Mouse (Mus musculus) E14TG2a.4 (cell line): Measurements from ENCODE around the gene Wdr95.

Experiments used
- H3K27me3 ChIP-seq: 2 replicates; pipeline ENCODE4 v1.6.1; 2014; ENCODE audit warnings: low read length, control low read depth; ENCODE audit not compliant: insufficient read depth
- H3K36me3 ChIP-seq: 2 replicates; pipeline ENCODE4 v1.6.1; 2014; ENCODE audit warnings: low read length, control low read depth; ENCODE audit not compliant: insufficient read depth
- H3K4me1 ChIP-seq: replicated peaks from 2 replicates; pipeline ENCODE4 v1.6.1; 2014; ENCODE audit warnings: low read depth, low read length, control low read depth
- H3K4me3 ChIP-seq: replicated peaks from 2 replicates; pipeline ENCODE4 v1.5.1; 2014; ENCODE audit warnings: mild to moderate bottlenecking, low read length
- H3K9me3 ChIP-seq: 2 replicates; pipeline ENCODE4 v1.6.1; 2014; ENCODE audit warnings: low read length, control low read depth
- CTCF ChIP-seq: conservative IDR thresholded peaks from 2 replicates; pipeline ENCODE4 v1.5.1; 2014; ENCODE audit warnings: low read length
- NANOG ChIP-seq: IDR thresholded peaks from 2 replicates; pipeline ENCODE4 v1.6.1; 2014; ENCODE audit warnings: borderline replicate concordance, low read length, mixed read lengths
- POU5F1 ChIP-seq: IDR thresholded peaks from 2 replicates; pipeline ENCODE4 v1.6.1; 2014; ENCODE audit warnings: low read length, borderline replicate concordance

The Wdr95 gene

DNA sequence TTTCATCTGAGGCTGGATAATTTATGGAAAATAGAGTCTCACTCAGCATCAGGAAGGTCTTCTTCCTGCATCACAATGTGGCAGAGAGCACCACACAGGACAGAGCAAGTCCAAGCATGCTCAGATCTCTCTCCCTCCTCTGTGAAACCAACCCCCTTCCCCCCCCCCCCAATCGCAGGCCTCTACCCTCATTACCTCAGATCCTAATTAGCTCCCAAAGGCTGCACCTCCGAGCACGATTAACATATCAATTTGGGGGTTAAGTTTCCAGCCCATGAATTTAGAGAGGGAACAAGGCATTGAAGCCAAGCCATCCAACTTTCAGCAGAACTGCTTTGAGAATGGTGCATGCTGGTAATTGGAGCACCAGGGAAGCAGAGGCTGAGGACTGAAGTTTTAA lies 15.8 kb upstream of the Wdr95 start:
- no peaks in the 10 kb centered on the region for H3K36me3 ChIP-seq
- no peaks in the 10 kb centered on the region; the same call in 1 of the 2 replicates for H3K27me3 ChIP-seq
- H3K4me3 ChIP-seq, result no peak overlapping the region
- TF ChIP-seq POU5F1 (no peak), CTCF (no peak), NANOG (no peak)
- H3K9me3 ChIP-seq, result no peaks in the 10 kb centered on the region
- H3K4me1 ChIP-seq, result peaks cover 49% of the 10 kb centered on the region

GRCm38 (mm10) chr5:149513438-149514086 lies 14.9 kb upstream of the Wdr95 start:
- Histone ChIP-seq H3K27me3 (no peaks in the 10 kb centered on the region; the same call in 1 of the 2 replicates), H3K36me3 (no peaks in the 10 kb centered on the region), H3K4me1 (peaks cover 46% of the 10 kb centered on the region), H3K4me3 (no peak overlapping the region), H3K9me3 (no peaks in the 10 kb centered on the region)
- TF ChIP-seq CTCF (no peak), POU5F1 (no peak), NANOG (no peak)

- TF ChIP-seq CTCF (no peak), POU5F1 (no peak), NANOG (no peak)
- Histone ChIP-seq H3K36me3 (no peaks in the 10 kb centered on the region), H3K4me1 (peaks cover 44% of the 10 kb centered on the region), H3K4me3 (no peak overlapping the region), H3K9me3 (no peaks in the 10 kb centered on the region), H3K27me3 (no peaks in the 10 kb centered on the region; the same call in 1 of the 2 replicates)
Measured at GRCm38 (mm10) chr5:149514087-149514671, 14.3 kb upstream of the Wdr95 start.

DNA sequence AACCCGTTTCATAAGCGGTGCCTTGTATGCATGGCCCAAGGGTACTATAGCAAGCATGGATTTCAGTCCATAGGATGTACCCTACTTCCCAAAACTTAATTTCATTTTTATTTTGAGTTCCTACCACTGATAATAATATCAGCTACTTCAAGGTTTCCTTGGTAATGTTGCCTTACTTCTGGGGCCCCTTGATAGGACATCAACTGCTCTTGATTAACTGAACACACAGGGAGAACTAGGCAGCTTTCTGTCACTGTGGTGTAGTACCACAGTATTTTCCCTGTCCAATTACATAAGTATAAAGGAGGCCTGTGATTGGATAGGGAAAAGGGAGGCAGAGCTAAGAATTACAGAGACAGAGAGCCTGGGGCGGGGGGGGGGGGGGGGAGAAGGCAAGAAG lies 13.6 kb upstream of the Wdr95 start:
- no peaks in the 10 kb centered on the region for H3K9me3 ChIP-seq
- no peak for TF ChIP-seq POU5F1
- no peak for TF ChIP-seq NANOG
- no peak for TF ChIP-seq CTCF
- H3K4me1 ChIP-seq, result peaks cover 41% of the 10 kb centered on the region
- H3K27me3 ChIP-seq, result no peaks in the 10 kb centered on the region; the same call in 1 of the 2 replicates
- H3K4me3 ChIP-seq, result no peak overlapping the region
- H3K36me3 ChIP-seq, result no peaks in the 10 kb centered on the region

GRCm38 (mm10) chr5:149517116-149517515 lies 11.4 kb upstream of the Wdr95 start:
- Histone ChIP-seq H3K27me3 (peaks cover 6% of the 10 kb centered on the region; the same call in 1 of the 2 replicates), H3K9me3 (no peaks in the 10 kb centered on the region), H3K4me3 (no peak overlapping the region), H3K4me1 (peaks cover 48% of the 10 kb centered on the region), H3K36me3 (no peaks in the 10 kb centered on the region)
- TF ChIP-seq POU5F1, result no peak
- TF ChIP-seq CTCF, result no peak
- TF ChIP-seq NANOG, result no peak

DNA sequence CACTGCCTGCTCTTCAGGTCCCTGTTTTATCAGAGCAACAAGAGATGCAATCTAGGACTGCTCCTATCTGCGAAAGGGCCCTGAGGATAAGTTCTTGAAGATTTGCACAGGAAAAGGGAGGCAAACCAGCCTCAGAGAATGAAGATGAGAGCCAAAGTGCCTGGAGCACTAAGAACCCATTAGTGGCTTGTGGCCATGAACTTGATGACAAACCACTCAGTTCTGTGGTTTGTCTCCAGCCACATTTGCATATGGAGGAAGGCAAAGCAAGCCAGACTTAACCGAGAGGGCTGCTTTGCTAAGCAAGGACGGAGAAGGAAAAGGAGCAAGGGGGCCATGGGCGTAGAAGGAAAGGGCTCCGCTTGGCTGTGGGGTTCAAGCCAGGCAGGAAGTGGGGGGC lies 7.7 kb upstream of the Wdr95 start:
- TF ChIP-seq POU5F1 (no peak), NANOG (no peak), CTCF (no peak)
- H3K9me3 ChIP-seq, result no peaks in the 10 kb centered on the region

GRCm38 (mm10) chr5:149523856-149524241 lies 4.6 kb upstream of the Wdr95 start:
- TF ChIP-seq NANOG (no peak), POU5F1 (no peak), CTCF (no peak)
- no peaks in the 10 kb centered on the region for H3K36me3 ChIP-seq
- peak overlapping the region; percentile 64 for H3K4me3 ChIP-seq
- no peaks in the 10 kb centered on the region for H3K9me3 ChIP-seq
- peaks cover 58% of the 10 kb centered on the region for H3K4me1 ChIP-seq
- H3K27me3 ChIP-seq, result peaks cover 26% of the 10 kb centered on the region

More for the DNA sequence above, 7.7 kb upstream of the Wdr95 start:
- Histone ChIP-seq H3K36me3 (no peaks in the 10 kb centered on the region), H3K4me1 (peaks cover 33% of the 10 kb centered on the region), H3K27me3 (peaks cover 16% of the 10 kb centered on the region), H3K4me3 (no peak overlapping the region)

DNA sequence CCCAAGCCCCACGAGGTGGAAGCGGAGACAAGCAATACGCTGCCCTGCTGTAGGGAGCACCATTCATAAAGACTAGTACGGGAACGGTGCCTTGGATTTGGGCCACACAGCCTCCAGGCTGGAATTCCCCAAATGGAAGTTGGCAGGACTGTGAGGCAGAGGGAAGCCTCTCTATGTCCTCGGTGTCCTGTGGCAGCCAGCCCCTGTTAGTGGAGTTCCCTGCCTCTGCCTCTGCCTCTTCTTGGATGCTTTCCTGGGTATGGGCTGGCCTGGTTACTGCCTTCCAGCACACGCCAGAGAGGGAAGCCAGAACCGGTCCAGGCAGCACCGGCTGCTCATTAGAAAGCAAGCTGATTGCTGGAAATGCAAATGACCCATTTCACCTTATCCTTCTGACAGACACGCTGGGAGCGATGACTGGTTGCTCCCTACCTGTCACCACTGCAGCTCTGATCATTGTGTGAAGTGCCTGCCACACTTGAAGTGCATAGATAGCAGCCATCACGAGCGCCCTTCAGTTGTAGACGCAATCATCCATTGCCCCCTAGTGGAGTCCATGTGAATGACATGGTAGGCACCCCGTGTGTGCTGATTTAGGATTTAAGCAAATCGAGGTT lies 4.1 kb upstream of the Wdr95 start:
- H3K4me1 ChIP-seq, result peaks cover 59% of the 10 kb centered on the region
- no peaks in the 10 kb centered on the region for H3K36me3 ChIP-seq
- H3K4me3 ChIP-seq, result peak overlapping the region; percentile 64
- peaks cover 26% of the 10 kb centered on the region for H3K27me3 ChIP-seq
- no peaks in the 10 kb centered on the region for H3K9me3 ChIP-seq
- TF ChIP-seq CTCF, result peak; percentile 95
- no peak for TF ChIP-seq NANOG
